Mouse (Mus musculus) MEL (cell line): ENCODE measurements at regions not wholly inside any gene's neighbourhood (a gene's known extent, or its start where the extent isn't known, plus 50 kb on each side); places are given as distances from the start of the nearest gene placed in this dataset.

ENCODE experiments used
- DNase-seq: peaks from one replicate; pipeline ENCODE4 v3.0.0; 2011; ENCODE audit warnings: low read depth, low spot score
- H3K27ac ChIP-seq: 2 replicates; pipeline ENCODE4 v1.5.1; 2012; ENCODE audit warnings: low read depth, mild to moderate bottlenecking, control low read depth, low read length, moderate library complexity; ENCODE audit not compliant: control insufficient read depth
- H3K27me3 ChIP-seq, 2 experiments: fragments of 150-350 bp in 1 of 2; sonication (generic) in 1 of 2; 2 replicates each; pipeline ENCODE4 v1.6.1; 2012; ENCODE audit warnings: low read length in 2 of 2, mild to moderate bottlenecking in 2 of 2, improper control_type of control experiment in 1 of 2, moderate library complexity in 1 of 2; ENCODE audit not compliant: insufficient read depth in 2 of 2, control insufficient read depth in 1 of 2
- H3K36me3 ChIP-seq, 2 experiments: 2 replicates each; pipeline ENCODE4 v1.6.1; 2012 to 2014; ENCODE audit warnings: low read length in 2 of 2, improper control_type of control experiment in 1 of 2, inconsistent platforms in 1 of 2, mild to moderate bottlenecking in 1 of 2; ENCODE audit not compliant: insufficient read depth in 2 of 2, control insufficient read depth in 1 of 2
- H3K4me1 ChIP-seq, 2 experiments: fragments of 150-350 bp in 1 of 2; sonication (generic) in 1 of 2; 2 replicates each; pipeline ENCODE4 v1.6.1; 2012; ENCODE audit warnings: low read length in 2 of 2, improper control_type of control experiment in 1 of 2, mild to moderate bottlenecking in 1 of 2; ENCODE audit not compliant: insufficient read depth in 2 of 2, control insufficient read depth in 1 of 2
- H3K4me3 ChIP-seq, 2 experiments: fragments of 150-350 bp in 1 of 2; sonication (generic) in 1 of 2; 2 replicates each; pipeline ENCODE4 v1.5.1; 2012; ENCODE audit warnings: low read depth in 2 of 2, low read length in 2 of 2, mild to moderate bottlenecking in 2 of 2, moderate library complexity in 2 of 2, control low read depth in 1 of 2, improper control_type of control experiment in 1 of 2; ENCODE audit not compliant: control insufficient read depth in 1 of 2, insufficient read depth in 1 of 2
- H3K79me2 ChIP-seq: 2 replicates; pipeline ENCODE4 v1.6.1; 2012; ENCODE audit warnings: mild to moderate bottlenecking, low read length, moderate library complexity; ENCODE audit not compliant: control insufficient read depth, poor library complexity, insufficient read depth
- H3K9ac ChIP-seq: 2 replicates; pipeline ENCODE4 v1.6.1; 2012; ENCODE audit warnings: low read depth, mild to moderate bottlenecking, control low read depth, low read length, moderate library complexity; ENCODE audit not compliant: control insufficient read depth, poor library complexity, severe bottlenecking
- H3K9me3 ChIP-seq: fragments of 150-350 bp; sonication (generic); replicated peaks from 2 replicates; pipeline ENCODE4 v1.6.1; 2012; ENCODE audit warnings: mild to moderate bottlenecking, low read length, improper control_type of control experiment, moderate library complexity; ENCODE audit not compliant: insufficient read depth
- BHLHE40 ChIP-seq: IDR thresholded peaks from 2 replicates; pipeline ENCODE4 v1.6.1; 2012; ENCODE audit warnings: low read depth, mild to moderate bottlenecking, inconsistent platforms, low read length, improper control_type of control experiment, borderline replicate concordance
- CHD1 ChIP-seq: IDR thresholded peaks from 2 replicates; pipeline ENCODE4 v1.6.1; 2012; ENCODE audit warnings: low read depth, mild to moderate bottlenecking, inconsistent platforms, low read length, improper control_type of control experiment
- CHD2 ChIP-seq: IDR thresholded peaks from 2 replicates; pipeline ENCODE4 v1.6.1; 2011; ENCODE audit warnings: low read length, improper control_type of control experiment
- ETS1 ChIP-seq: IDR thresholded peaks from 2 replicates; pipeline ENCODE4 v1.6.1; 2012; ENCODE audit warnings: low read depth, mild to moderate bottlenecking, inconsistent platforms, low read length, improper control_type of control experiment, moderate library complexity
- GABPA ChIP-seq: IDR thresholded peaks from 2 replicates; pipeline ENCODE4 v1.6.1; 2012; ENCODE audit warnings: low read depth, mild to moderate bottlenecking, inconsistent platforms, low read length, improper control_type of control experiment, moderate library complexity
- GATA1 ChIP-seq: IDR thresholded peaks from 2 replicates; pipeline ENCODE4 v1.6.1; 2011; ENCODE audit warnings: low read depth, low read length, improper control_type of control experiment
- HCFC1 ChIP-seq: IDR thresholded peaks from 2 replicates; pipeline ENCODE4 v1.6.1; 2012; ENCODE audit warnings: low read depth, mild to moderate bottlenecking, inconsistent platforms, low read length, improper control_type of control experiment, moderate library complexity
- JUND ChIP-seq: IDR thresholded peaks from 2 replicates; pipeline ENCODE4 v1.6.1; 2011; ENCODE audit warnings: low read depth, mild to moderate bottlenecking, improper control_type of control experiment, low read length
- KAT2A ChIP-seq: conservative IDR thresholded peaks from 2 replicates; pipeline ENCODE4 v1.6.1; 2012; ENCODE audit warnings: low read depth, low read length, improper control_type of control experiment, inconsistent platforms
- MAX ChIP-seq: IDR thresholded peaks from 2 replicates; pipeline ENCODE4 v1.6.1; 2011; ENCODE audit warnings: low read length, improper control_type of control experiment
- MXI1 ChIP-seq: IDR thresholded peaks from 2 replicates; pipeline ENCODE4 v1.6.1; 2011; ENCODE audit warnings: mild to moderate bottlenecking, low read depth, low read length, improper control_type of control experiment
- MYB ChIP-seq: IDR thresholded peaks from 2 replicates; pipeline ENCODE4 v1.6.1; 2011; ENCODE audit warnings: mild to moderate bottlenecking, low read depth, low read length, improper control_type of control experiment
- MYC ChIP-seq: IDR thresholded peaks from 2 replicates; pipeline ENCODE4 v1.6.1; 2011; ENCODE audit warnings: low read depth, mild to moderate bottlenecking, low read length, improper control_type of control experiment, moderate library complexity
- NRF1 ChIP-seq: IDR thresholded peaks from 2 replicates; pipeline ENCODE4 v1.6.1; 2014; ENCODE audit warnings: low read depth, mild to moderate bottlenecking, inconsistent platforms, low read length, improper control_type of control experiment, moderate library complexity; ENCODE audit not compliant: poor library complexity, insufficient read depth, severe bottlenecking
- POLR2A ChIP-seq, 2 experiments: IDR thresholded peaks; 2 replicates each; pipeline ENCODE4 v1.6.1; 2011 to 2012; ENCODE audit warnings: low read length in 2 of 2, mild to moderate bottlenecking in 2 of 2, control low read depth in 1 of 2, improper control_type of control experiment in 1 of 2, low read depth in 1 of 2, moderate library complexity in 1 of 2; ENCODE audit not compliant: control insufficient read depth in 1 of 2, insufficient read depth in 1 of 2, poor library complexity in 1 of 2
- POLR2AphosphoS2 ChIP-seq: IDR thresholded peaks from 2 replicates; pipeline ENCODE4 v1.6.1; 2011; ENCODE audit warnings: low read length, improper control_type of control experiment
- POLR2AphosphoS5 ChIP-seq: IDR thresholded peaks from 2 replicates; pipeline ENCODE4 v1.6.1; 2012; ENCODE audit warnings: low read depth, borderline replicate concordance, mild to moderate bottlenecking, inconsistent platforms, low read length, moderate library complexity, mixed read lengths
- RAD21 ChIP-seq: IDR thresholded peaks from 2 replicates; pipeline ENCODE4 v1.6.1; 2011; ENCODE audit warnings: mild to moderate bottlenecking, low read depth, low read length, improper control_type of control experiment
- RCOR1 ChIP-seq: IDR thresholded peaks from 2 replicates; pipeline ENCODE4 v1.6.1; 2012; ENCODE audit warnings: low read depth, mild to moderate bottlenecking, inconsistent platforms, low read length, improper control_type of control experiment
- SIN3A ChIP-seq: IDR thresholded peaks from 2 replicates; pipeline ENCODE4 v1.6.1; 2012; ENCODE audit warnings: low read length, improper control_type of control experiment, inconsistent platforms
- SMC3 ChIP-seq: IDR thresholded peaks from 2 replicates; pipeline ENCODE4 v1.6.1; 2011; ENCODE audit warnings: low read depth, low read length, improper control_type of control experiment
- TAL1 ChIP-seq: IDR thresholded peaks from 2 replicates; pipeline ENCODE4 v1.6.1; 2012; ENCODE audit warnings: mild to moderate bottlenecking, inconsistent platforms, low read length, moderate library complexity, mixed read lengths
- TBP ChIP-seq: IDR thresholded peaks from 2 replicates; pipeline ENCODE4 v1.8.0; 2011; ENCODE audit warnings: low read depth, low read length, improper control_type of control experiment
- TCF12 ChIP-seq: IDR thresholded peaks from 2 replicates; pipeline ENCODE4 v1.6.1; 2014; ENCODE audit warnings: low read depth, mild to moderate bottlenecking, inconsistent platforms, low read length, improper control_type of control experiment, moderate library complexity
- UBTF ChIP-seq: IDR thresholded peaks from 2 replicates; pipeline ENCODE4 v1.6.1; 2012; ENCODE audit warnings: low read depth, mild to moderate bottlenecking, inconsistent platforms, low read length, improper control_type of control experiment, moderate library complexity, borderline replicate concordance; ENCODE audit not compliant: insufficient read depth
- USF1 ChIP-seq: IDR thresholded peaks from 2 replicates; pipeline ENCODE4 v1.6.1; 2014; ENCODE audit warnings: low read depth, mild to moderate bottlenecking, inconsistent platforms, low read length, improper control_type of control experiment, moderate library complexity
- USF2 ChIP-seq, 2 experiments: IDR thresholded peaks; 2 replicates each; pipeline ENCODE4 v1.6.1; 2011 to 2012; ENCODE audit warnings: improper control_type of control experiment in 2 of 2, low read length in 2 of 2, borderline replicate concordance in 1 of 2, inconsistent platforms in 1 of 2, low read depth in 1 of 2, mild to moderate bottlenecking in 1 of 2; ENCODE audit not compliant: insufficient read depth in 1 of 2
- ZC3H11A ChIP-seq: IDR thresholded peaks from 2 replicates; pipeline ENCODE4 v1.6.1; 2012; ENCODE audit warnings: low read depth, mild to moderate bottlenecking, inconsistent platforms, low read length, improper control_type of control experiment
- ZKSCAN1 ChIP-seq: IDR thresholded peaks from 2 replicates; pipeline ENCODE4 v1.6.1; 2012; ENCODE audit warnings: low read depth, mild to moderate bottlenecking, inconsistent platforms, low read length, improper control_type of control experiment, moderate library complexity
- ZMIZ1 ChIP-seq: IDR thresholded peaks from 2 replicates; pipeline ENCODE4 v1.6.1; 2012; ENCODE audit warnings: low read depth, mild to moderate bottlenecking, inconsistent platforms, low read length, improper control_type of control experiment, moderate library complexity
- ZNF384 ChIP-seq: IDR thresholded peaks from 2 replicates; pipeline ENCODE4 v1.6.1; 2012; ENCODE audit warnings: low read depth, mild to moderate bottlenecking, inconsistent platforms, low read length, improper control_type of control experiment

DNA sequence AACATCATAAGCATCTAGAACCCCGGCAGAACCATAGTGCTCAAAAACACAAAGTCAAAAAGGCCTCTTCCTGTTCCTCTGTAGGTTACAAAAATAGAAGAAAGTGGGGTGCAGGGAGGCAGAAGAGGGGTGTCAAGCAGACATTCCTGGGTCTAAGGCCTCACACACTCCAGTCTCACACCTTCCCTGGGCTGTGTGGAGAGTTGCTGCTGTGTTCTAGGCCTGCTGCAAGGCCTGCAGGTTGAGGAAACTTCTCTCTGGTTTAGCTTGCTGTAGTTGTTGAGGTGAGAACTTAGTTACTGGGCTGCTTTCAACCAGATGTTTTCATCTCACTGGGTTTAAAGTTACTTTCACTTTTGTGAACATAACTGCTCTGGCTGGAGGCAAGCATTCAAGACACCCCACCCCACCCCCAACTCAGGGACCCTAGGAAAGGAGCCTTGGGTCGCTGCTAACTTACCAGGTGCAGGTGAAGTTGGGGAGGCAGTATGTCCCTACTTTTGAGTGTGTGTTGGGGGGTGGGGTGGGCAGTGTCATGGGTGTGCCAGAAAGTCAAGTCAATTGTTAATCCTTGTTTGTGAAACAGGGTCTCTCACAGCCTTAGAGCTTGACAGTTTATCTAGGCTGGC, 81.5 kb upstream of the Eomes start:
- H3K9ac ChIP-seq = peak overlapping the region; percentile 34
- H3K4me1 ChIP-seq = peaks cover 8 to 13% of the 10 kb centered on the region in 2 experiments
- no peak overlapping the region for H3K27ac ChIP-seq
- no peaks in the 10 kb centered on the region for H3K27me3 ChIP-seq
- peak overlapping the region in 1 of 2 experiments; percentile 3; a peak in 1 of 4 replicates for H3K4me3 ChIP-seq
- peaks cover 0 to 6% of the 10 kb centered on the region in 2 experiments; a peak in 2 of 4 replicates for H3K36me3 ChIP-seq
- DNase-seq = peak; percentile 27
- H3K79me2 ChIP-seq = no peaks in the 10 kb centered on the region
- TF ChIP-seq TBP = no peak
- TF ChIP-seq HCFC1 = no peak
- TF ChIP-seq CHD2 = no peak
- no peak for TF ChIP-seq GABPA
- TF ChIP-seq MYB = no peak
- TF ChIP-seq JUND = no peak
- TF ChIP-seq NRF1 = no peak
- TF ChIP-seq CHD1 = no peak
- no peak for TF ChIP-seq POLR2AphosphoS5
- TF ChIP-seq SMC3 = no peak
- no peak for TF ChIP-seq POLR2AphosphoS2
- no peak for TF ChIP-seq ZMIZ1
- TF ChIP-seq MAX = no peak
- TF ChIP-seq ETS1 = no peak
- TF ChIP-seq RCOR1 = no peak
- TF ChIP-seq BHLHE40 = no peak
- no peak for TF ChIP-seq SIN3A
- TF ChIP-seq GATA1 = no peak
- TF ChIP-seq KAT2A = no peak
- TF ChIP-seq USF2 (IDR thresholded peaks at IDR 0.05; ENCODE audit: borderline replicate concordance in 1 of 2, insufficient read depth in 1 of 2, low read depth in 1 of 2, low read length in 2 of 2) = no peak
- H3K9me3 ChIP-seq = no peaks in the 10 kb centered on the region

DNA sequence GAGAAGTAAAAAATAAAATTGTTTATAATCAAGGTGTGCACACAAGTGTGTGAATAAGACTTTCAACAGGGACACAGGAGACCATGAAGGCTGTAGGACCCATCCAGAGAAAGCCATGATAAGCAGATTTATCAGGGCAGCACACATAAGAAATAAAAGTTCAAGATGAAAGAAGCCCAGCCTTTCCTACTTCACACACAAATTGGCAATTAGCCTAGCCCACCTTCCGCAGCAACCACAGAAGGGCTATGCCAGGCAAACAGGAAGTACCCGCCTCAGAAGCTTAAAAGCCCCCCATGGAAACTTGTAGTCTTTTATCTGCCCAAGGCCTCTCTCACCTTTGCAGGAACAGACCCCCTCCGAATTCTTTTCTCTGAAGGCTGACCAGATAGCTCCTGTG, 77.5 kb upstream of the Eomes start:
- Histone ChIP-seq H3K79me2 (no peaks in the 10 kb centered on the region), H3K27ac (no peak overlapping the region), H3K9ac (no peak overlapping the region), H3K36me3 (peaks cover 0 to 6% of the 10 kb centered on the region in 2 experiments; a peak in 2 of 4 replicates), H3K4me1 (peaks cover 8 to 13% of the 10 kb centered on the region in 2 experiments), H3K4me3 (no peak overlapping the region), H3K9me3 (no peaks in the 10 kb centered on the region), H3K27me3 (no peaks in the 10 kb centered on the region)
- peak; percentile 55 for DNase-seq
- TF ChIP-seq MYC (no peak), MAX (no peak), USF1 (no peak), RAD21 (no peak), UBTF (no peak), POLR2AphosphoS5 (no peak), GATA1 (peak; percentile 24; the same call in 1 of the 2 replicates), USF2 (IDR thresholded peaks at IDR 0.05; ENCODE audit: borderline replicate concordance in 1 of 2, insufficient read depth in 1 of 2, low read depth in 1 of 2, low read length in 2 of 2) (no peak), TCF12 (0 out of 2 replicates have a peak, but pooled peaks have one; percentile 15), MXI1 (no peak), ZNF384 (no peak), KAT2A (no peak), POLR2A (IDR thresholded peaks at IDR 0.05; ENCODE audit: control insufficient read depth in 1 of 2, insufficient read depth in 1 of 2, low read depth in 1 of 2, low read length in 2 of 2, poor library complexity in 1 of 2) (no peak), ZKSCAN1 (no peak), ZC3H11A (no peak), TAL1 (no peak), SIN3A (no peak), CHD1 (no peak), HCFC1 (no peak)
